Mouse (Mus musculus): Measurements from ENCODE around the gene Gm21885. TPM values are rescaled to one million over a fixed set of nuclear protein-coding genes. Genes with fewer than 3 reads are reported as not detected.
"Not testable (repeated sequence)": the region's sequence is repeated elsewhere in the genome, so short reads cannot be mapped to it uniquely, and the experiment has no call there.

Gene Gm21885
- polyA plus RNA-seq, 1 experiment from 2014 or later = not detected

GRCm38 (mm10) chr11:94245955-94246788 is 35.5 kb upstream of the Gm21885 start, which contains the start of gene Wfikkn2:
Gene Wfikkn2, minus strand, starts transcription at chr11:94246005.
- 21% methylated on average over 17 of the region's 17 CpGs for WGBS
- Histone ChIP-seq H3K4me1 (peaks cover 64% of the 10 kb centered on the region), H3K4me3 (no peak within 1 kb of the TSS; the same call in 1 of the 2 replicates), H3K9ac (no peak within 1 kb of the TSS; the same call in 1 of the 2 replicates), H3K9me3 (no peaks in the 10 kb centered on the region), H3K36me3 (no peaks in the 10 kb centered on the region), H3K27me3 (no peaks in the 10 kb centered on the region), H3K27ac (peak within 1 kb of the TSS; percentile 97), H3K4me2 (replicated peaks) (peak within 1 kb of the TSS; percentile 35)
- ATAC-seq (ENCODE audit: insufficient number of reproducible peaks, insufficient read depth, low FRiP score, low TSS enrichment) = peak; percentile 89

GRCm38 (mm10) chr11:94246789-94247061 is 34.9 kb upstream of the Gm21885 start:
- 27% methylated on average over 8 of the region's 8 CpGs for WGBS
- H3K4me2 ChIP-seq (replicated peaks) = peak overlapping the region; percentile 30
- peaks cover 62% of the 10 kb centered on the region for H3K4me1 ChIP-seq
- no peaks in the 10 kb centered on the region for H3K27me3 ChIP-seq
- H3K27ac ChIP-seq = peak overlapping the region; percentile 97
- no peak overlapping the region for H3K9ac ChIP-seq
- H3K9me3 ChIP-seq = no peaks in the 10 kb centered on the region
- ATAC-seq (ENCODE audit: insufficient number of reproducible peaks, insufficient read depth, low FRiP score, low TSS enrichment) = no peak
- H3K36me3 ChIP-seq = no peaks in the 10 kb centered on the region
- no peak overlapping the region for H3K4me3 ChIP-seq

GRCm38 (mm10) chr11:94253156-94253555 is 28.5 kb upstream of the Gm21885 start:
- Histone ChIP-seq H3K9ac (no peak overlapping the region), H3K9me3 (no peaks in the 10 kb centered on the region), H3K27me3 (no peaks in the 10 kb centered on the region), H3K27ac (no peak overlapping the region), H3K4me2 (replicated peaks) (no peak overlapping the region), H3K4me1 (0 out of 2 replicates have a peak, but pooled peaks cover 7% of the 10 kb centered on the region), H3K36me3 (no peaks in the 10 kb centered on the region), H3K4me3 (no peak overlapping the region)
- WGBS = 81% methylated on average over 9 of the region's 9 CpGs
- ATAC-seq (ENCODE audit: insufficient number of reproducible peaks, insufficient read depth, low FRiP score, low TSS enrichment) = no peak

- no peak overlapping the region for H3K4me3 ChIP-seq
- no peak overlapping the region for H3K9ac ChIP-seq
- no peak overlapping the region for H3K4me2 ChIP-seq (replicated peaks)
- H3K27ac ChIP-seq = no peak overlapping the region
- no peaks in the 10 kb centered on the region for H3K27me3 ChIP-seq
- ATAC-seq (ENCODE audit: insufficient number of reproducible peaks, insufficient read depth, low FRiP score, low TSS enrichment) = no peak
- H3K4me1 ChIP-seq = 0 out of 2 replicates have a peak, but pooled peaks cover 7% of the 10 kb centered on the region
- 89% methylated on average over 10 of the region's 10 CpGs for WGBS
- no peaks in the 10 kb centered on the region for H3K9me3 ChIP-seq
- H3K36me3 ChIP-seq = no peaks in the 10 kb centered on the region
Measured at GRCm38 (mm10) chr11:94253691-94254090, 28.0 kb upstream of the Gm21885 start.

- WGBS = 70% methylated on average over 5 of the region's 5 CpGs
Measured at GRCm38 (mm10) chr11:94255733-94256132, 25.9 kb upstream of the Gm21885 start.

GRCm38 (mm10) chr11:94257987-94258386 is 23.7 kb upstream of the Gm21885 start:
- WGBS = 77% methylated on average over 14 of the region's 14 CpGs
- ATAC-seq (ENCODE audit: insufficient number of reproducible peaks, insufficient read depth, low FRiP score, low TSS enrichment) = no peak

More at GRCm38 (mm10) chr11:94255733-94256132, 25.9 kb upstream of the Gm21885 start:
- Histone ChIP-seq H3K4me3 (no peak overlapping the region), H3K4me1 (0 out of 2 replicates have a peak, but pooled peaks cover 7% of the 10 kb centered on the region), H3K9ac (no peak overlapping the region), H3K27me3 (no peaks in the 10 kb centered on the region), H3K4me2 (replicated peaks) (no peak overlapping the region), H3K36me3 (no peaks in the 10 kb centered on the region), H3K9me3 (no peaks in the 10 kb centered on the region), H3K27ac (no peak overlapping the region)
- no peak for ATAC-seq (ENCODE audit: insufficient number of reproducible peaks, insufficient read depth, low FRiP score, low TSS enrichment)

GRCm38 (mm10) chr11:94259814-94260213 is 21.9 kb upstream of the Gm21885 start:
- H3K27me3 ChIP-seq = no peaks in the 10 kb centered on the region
- WGBS = 69% methylated on average over 4 of the region's 4 CpGs

More at GRCm38 (mm10) chr11:94257987-94258386, 23.7 kb upstream of the Gm21885 start:
- no peak overlapping the region for H3K9ac ChIP-seq
- H3K4me3 ChIP-seq = no peak overlapping the region
- H3K36me3 ChIP-seq = no peaks in the 10 kb centered on the region
- H3K4me1 ChIP-seq = 0 out of 2 replicates have a peak, but pooled peaks cover 7% of the 10 kb centered on the region
- no peaks in the 10 kb centered on the region for H3K9me3 ChIP-seq
- H3K27ac ChIP-seq = no peak overlapping the region
- no peaks in the 10 kb centered on the region for H3K27me3 ChIP-seq
- H3K4me2 ChIP-seq (replicated peaks) = no peak overlapping the region

GRCm38 (mm10) chr11:94261585-94262370 is 19.9 kb upstream of the Gm21885 start:
- 73% methylated on average over 6 of the region's 6 CpGs for WGBS
- Histone ChIP-seq H3K9me3 (no peaks in the 10 kb centered on the region), H3K27ac (no peak overlapping the region), H3K36me3 (no peaks in the 10 kb centered on the region), H3K4me1 (peaks cover 12% of the 10 kb centered on the region; the same call in 1 of the 2 replicates), H3K4me2 (replicated peaks) (no peak overlapping the region), H3K4me3 (no peak overlapping the region), H3K27me3 (no peaks in the 10 kb centered on the region), H3K9ac (no peak overlapping the region)
- no peak for ATAC-seq (ENCODE audit: insufficient number of reproducible peaks, insufficient read depth, low FRiP score, low TSS enrichment)

More at GRCm38 (mm10) chr11:94259814-94260213, 21.9 kb upstream of the Gm21885 start:
- peaks cover 10% of the 10 kb centered on the region; the same call in 1 of the 2 replicates for H3K4me1 ChIP-seq
- no peak for ATAC-seq (ENCODE audit: insufficient number of reproducible peaks, insufficient read depth, low FRiP score, low TSS enrichment)
- H3K4me3 ChIP-seq = no peak overlapping the region
- H3K9me3 ChIP-seq = no peaks in the 10 kb centered on the region
- H3K4me2 ChIP-seq (replicated peaks) = no peak overlapping the region
- H3K9ac ChIP-seq = no peak overlapping the region
- H3K27ac ChIP-seq = no peak overlapping the region
- no peaks in the 10 kb centered on the region for H3K36me3 ChIP-seq

GRCm38 (mm10) chr11:94265134-94265785 is 16.4 kb upstream of the Gm21885 start:
- Histone ChIP-seq H3K9me3 (no peaks in the 10 kb centered on the region), H3K4me2 (replicated peaks) (peak overlapping the region; percentile 55), H3K27me3 (no peaks in the 10 kb centered on the region), H3K4me3 (peak overlapping the region; percentile 33), H3K4me1 (peaks cover 26% of the 10 kb centered on the region; the same call in 1 of the 2 replicates), H3K9ac (peak overlapping the region; percentile 10; the same call in 1 of the 2 replicates), H3K36me3 (no peaks in the 10 kb centered on the region), H3K27ac (peak overlapping the region; percentile 70)
- WGBS = 1% methylated on average over 18 of the region's 18 CpGs
- ATAC-seq (ENCODE audit: insufficient number of reproducible peaks, insufficient read depth, low FRiP score, low TSS enrichment) = peak; percentile 62

GRCm38 (mm10) chr11:94266155-94266554 is 15.5 kb upstream of the Gm21885 start:
- not testable (repeated sequence) for H3K4me3 ChIP-seq; H3K27ac ChIP-seq; H3K9me3 ChIP-seq; H3K9ac ChIP-seq; H3K4me2 ChIP-seq (replicated peaks); H3K27me3 ChIP-seq; H3K36me3 ChIP-seq; ATAC-seq (ENCODE audit: insufficient number of reproducible peaks, insufficient read depth, low FRiP score, low TSS enrichment)
- peaks cover 26% of the 10 kb centered on the region; the same call in 1 of the 2 replicates for H3K4me1 ChIP-seq
- 78% methylated on average over 3 of the region's 3 CpGs for WGBS

GRCm38 (mm10) chr11:94268761-94269160 is 12.9 kb upstream of the Gm21885 start:
- no peaks in the 10 kb centered on the region for H3K36me3 ChIP-seq
- H3K4me1 ChIP-seq = peaks cover 31% of the 10 kb centered on the region
- H3K27me3 ChIP-seq = no peaks in the 10 kb centered on the region
- peak overlapping the region; percentile 46; the same call in 1 of the 2 replicates for H3K27ac ChIP-seq
- no peak overlapping the region for H3K4me2 ChIP-seq (replicated peaks)
- no peak for ATAC-seq (ENCODE audit: insufficient number of reproducible peaks, insufficient read depth, low FRiP score, low TSS enrichment)
- no peaks in the 10 kb centered on the region for H3K9me3 ChIP-seq
- H3K9ac ChIP-seq = no peak overlapping the region
- no peak overlapping the region for H3K4me3 ChIP-seq
